Mouse (Mus musculus): ENCODE data around the gene Hivep3.

GRCm38 (mm10) chr4:119748341-119748740, 14.8 kb downstream of the Hivep3 start:
- TF ChIP-seq CTCF (IDR thresholded peaks at IDR 0.05; ENCODE audit: borderline replicate concordance, control insufficient read depth, extremely low read depth, insufficient read depth, low read length, poor library complexity) = no peak
- no peak for TF ChIP-seq POLR2A (IDR thresholded peaks at IDR 0.05; ENCODE audit: control insufficient read depth, extremely low read depth, insufficient read depth, low read length, poor library complexity)

Data from thymus, adult 2 months (tissue).